Mouse (Mus musculus) mouse trophoblast stem cell (cell line): ENCODE measurements around the gene H2-Oa.
"Not testable (repeated sequence)": the region's sequence is repeated elsewhere in the genome, so short reads cannot be mapped to it uniquely, and the experiment has no call there.

Experiments used
- in situ Hi-C, 2 experiments: fragments of 300-500 bp; cut with MseI, MboI; formaldehyde crosslinking; loops; 2 replicates in 1 of 2; 3 replicates in 1 of 2; pipeline ENCODE4 v1.15.1; 2025

The H2-Oa gene

DNA sequence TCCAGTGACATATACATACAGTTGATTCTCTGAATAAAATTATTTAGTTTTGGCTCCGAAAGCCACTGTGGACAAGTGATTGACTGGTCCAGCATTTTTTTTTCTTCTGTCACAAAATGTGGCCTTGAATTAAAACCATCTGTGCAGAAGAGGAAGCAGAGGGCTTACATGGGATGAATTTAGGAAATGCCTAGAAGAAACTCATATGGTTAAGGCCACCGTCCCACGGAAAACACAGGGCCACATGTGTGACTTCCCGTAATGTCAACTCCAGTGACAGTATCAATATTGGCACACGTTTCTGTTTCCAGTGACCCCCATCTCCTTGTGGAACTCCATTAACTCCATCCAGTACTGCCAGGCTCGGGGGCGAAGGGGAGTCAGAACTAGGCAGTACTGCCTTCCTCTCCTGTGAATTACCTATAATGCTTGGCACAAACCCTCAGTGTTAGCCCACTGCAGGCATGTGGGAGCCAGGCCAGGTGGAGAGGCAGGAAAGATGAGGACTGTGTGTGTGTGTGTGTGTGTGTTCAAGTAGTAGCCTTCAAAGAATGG lies 50.4 kb downstream of the H2-Oa start:
- in situ Hi-C loops, result no loop called here

DNA sequence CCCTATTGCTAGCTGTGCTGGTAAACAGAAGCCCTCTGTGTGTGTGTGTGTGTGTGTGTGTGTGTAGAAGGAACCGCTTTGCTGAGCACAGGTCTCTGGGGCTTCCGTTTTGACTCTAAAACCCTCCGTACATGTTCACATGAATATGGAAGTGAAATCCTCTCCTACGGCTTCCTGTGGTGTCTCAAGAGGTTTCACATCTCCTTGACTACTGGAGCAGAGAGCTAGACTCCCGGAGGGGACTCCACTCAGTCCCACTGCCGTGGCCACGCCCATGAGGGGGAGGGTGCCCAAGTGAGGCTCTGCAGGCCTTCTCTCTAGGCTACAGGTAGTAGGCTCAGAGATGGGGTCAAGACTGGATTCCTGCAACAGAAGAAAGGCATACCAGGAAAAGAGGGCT lies 50.9 kb downstream of the H2-Oa start, which contains the start of gene H2-DMb2:
Gene H2-DMb2 (plus strand): TSS at position 275 of the 400 bp plus-strand sequence.
- in situ Hi-C loops, result no loop called here

DNA sequence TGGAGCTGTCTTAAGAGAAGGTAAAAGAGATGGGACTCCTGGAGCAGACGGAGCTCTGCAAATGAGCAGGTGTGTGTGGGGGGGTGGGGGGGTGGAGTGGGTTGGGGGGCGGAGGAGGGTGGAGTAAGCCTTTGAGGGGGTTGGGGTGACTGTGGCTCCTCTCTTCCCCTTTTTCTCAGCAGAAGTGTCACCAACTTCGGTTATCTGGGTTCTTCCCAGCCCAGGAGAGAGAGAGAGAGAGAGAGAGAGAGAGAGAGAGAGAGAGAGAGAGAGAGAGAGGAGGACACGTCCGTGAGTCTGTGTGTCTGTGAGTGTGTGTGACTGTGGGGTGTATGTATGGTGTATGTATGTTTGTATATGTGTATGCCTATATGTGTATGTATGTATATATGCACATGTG lies 51.3 kb downstream of the H2-Oa start:
- in situ Hi-C loops, result no loop called here

DNA sequence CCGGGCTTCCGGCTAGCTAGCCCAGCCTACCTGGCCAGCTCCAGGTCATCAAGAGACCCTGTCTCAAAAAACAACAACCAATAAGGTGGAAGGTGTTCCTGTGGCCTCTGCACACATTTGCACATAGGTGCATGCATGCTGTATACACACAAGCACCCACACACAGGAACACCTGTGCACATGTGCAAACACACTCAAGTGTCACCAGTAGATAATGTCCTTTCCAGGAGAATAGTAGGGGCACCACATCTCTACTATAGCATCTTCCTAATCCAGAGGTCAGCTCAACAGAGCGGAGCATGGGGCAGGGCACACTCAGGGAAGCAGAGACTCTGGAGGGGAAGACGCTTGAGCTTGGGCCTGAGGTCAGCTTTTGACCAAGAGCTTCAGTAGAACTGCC lies 52.1 kb downstream of the H2-Oa start:
- in situ Hi-C loops, result not testable (repeated sequence)
